Mouse (Mus musculus) layer of hippocampus, postnatal 36 days (tissue): ENCODE measurements around the gene Fam3b. TPM values are rescaled to one million over a fixed set of nuclear protein-coding genes. Genes with fewer than 3 reads are reported as not detected.

ENCODE experiments used
- DNase-seq, 2 experiments: peaks; one replicate each; pipeline ENCODE4 v3.0.0; 2022
- total RNA-seq, 2 experiments: library from RNA; stranded (reverse); gene quantifications; 2 replicates each; pipeline ENCODE4 v1.2.3; 2021

The Fam3b gene
- total RNA-seq: not detected

DNA sequence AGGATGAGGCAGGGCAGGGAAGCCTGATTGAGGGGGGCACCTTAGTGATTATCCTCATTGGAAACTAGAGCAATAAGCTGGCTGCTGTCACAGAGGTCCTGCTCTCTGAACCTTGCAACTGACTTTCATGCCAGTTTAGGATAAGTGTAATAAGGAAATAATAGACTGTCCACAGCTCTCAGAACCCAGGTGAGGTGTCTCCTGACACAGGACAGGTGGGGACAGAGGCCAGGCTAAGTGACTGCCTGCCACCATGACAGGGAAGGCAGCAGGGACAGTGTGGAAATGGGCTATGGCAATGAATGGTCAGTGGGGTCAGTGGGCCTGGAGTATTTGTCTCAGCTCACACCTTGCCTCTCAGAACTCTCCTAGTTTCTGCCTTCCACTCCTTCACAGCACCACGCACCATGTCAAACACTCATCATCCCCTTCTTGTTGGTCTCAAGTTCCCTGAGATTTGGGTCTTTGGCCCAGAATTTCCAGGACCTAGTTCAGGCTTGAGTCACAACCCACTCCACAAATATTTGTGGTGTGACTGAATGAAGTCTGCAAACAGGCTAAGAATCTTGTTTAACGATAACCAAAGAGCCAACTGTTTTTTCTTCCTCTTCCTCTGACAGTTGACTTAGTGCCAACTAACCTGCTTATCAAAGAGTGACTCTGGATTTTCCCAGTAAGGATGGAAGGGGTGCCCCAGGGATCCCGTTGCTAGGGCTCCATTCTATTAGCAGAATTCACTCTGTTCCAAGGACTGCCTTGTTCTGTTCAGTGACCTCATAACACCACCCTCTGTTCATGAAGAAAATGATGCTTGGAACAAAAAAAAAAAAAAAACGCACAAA is at the start of gene Fam3b:
Gene Fam3b (minus strand): TSS at position 718 of the 842 bp plus-strand sequence.
- DNase-seq: no peak

DNA sequence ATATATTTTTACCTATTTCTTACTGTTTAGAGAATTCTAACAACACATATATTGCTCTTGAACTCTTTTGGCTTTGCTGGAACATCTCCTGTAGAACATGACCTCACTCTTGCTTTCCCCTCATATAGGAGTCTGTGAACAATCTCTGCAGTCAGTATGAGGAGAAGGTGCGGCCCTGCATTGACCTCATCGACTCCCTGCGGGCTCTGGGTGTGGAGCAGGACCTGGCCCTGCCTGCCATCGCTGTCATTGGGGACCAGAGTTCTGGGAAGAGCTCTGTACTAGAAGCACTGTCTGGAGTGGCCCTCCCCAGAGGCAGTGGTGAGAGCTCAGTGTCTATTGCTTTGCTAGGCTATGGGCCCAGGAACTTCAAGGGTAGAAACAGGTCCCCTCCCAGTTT is 29.7 kb upstream of the Fam3b start:
- no peak for DNase-seq

DNA sequence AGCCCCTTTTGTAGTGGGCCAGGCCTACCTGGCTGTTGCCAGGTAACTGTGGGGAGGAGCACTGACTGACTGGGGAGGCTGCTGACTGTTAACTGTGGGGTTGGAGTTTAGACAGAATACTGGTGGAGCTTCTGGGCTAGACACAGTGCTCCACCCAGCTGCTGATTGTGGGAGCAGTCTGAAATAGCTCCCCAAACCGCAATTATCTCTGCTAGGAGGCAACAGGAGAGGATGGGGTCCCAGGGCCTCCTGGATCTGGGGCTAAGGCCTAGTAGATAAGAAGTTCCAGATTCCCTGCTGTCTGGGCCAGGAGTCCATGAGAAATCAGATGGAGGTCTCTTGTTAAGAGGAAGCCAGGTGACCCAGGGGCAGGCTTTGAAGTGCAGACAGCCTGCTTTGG is 22.2 kb upstream of the Fam3b start:
- no peak for DNase-seq

DNA sequence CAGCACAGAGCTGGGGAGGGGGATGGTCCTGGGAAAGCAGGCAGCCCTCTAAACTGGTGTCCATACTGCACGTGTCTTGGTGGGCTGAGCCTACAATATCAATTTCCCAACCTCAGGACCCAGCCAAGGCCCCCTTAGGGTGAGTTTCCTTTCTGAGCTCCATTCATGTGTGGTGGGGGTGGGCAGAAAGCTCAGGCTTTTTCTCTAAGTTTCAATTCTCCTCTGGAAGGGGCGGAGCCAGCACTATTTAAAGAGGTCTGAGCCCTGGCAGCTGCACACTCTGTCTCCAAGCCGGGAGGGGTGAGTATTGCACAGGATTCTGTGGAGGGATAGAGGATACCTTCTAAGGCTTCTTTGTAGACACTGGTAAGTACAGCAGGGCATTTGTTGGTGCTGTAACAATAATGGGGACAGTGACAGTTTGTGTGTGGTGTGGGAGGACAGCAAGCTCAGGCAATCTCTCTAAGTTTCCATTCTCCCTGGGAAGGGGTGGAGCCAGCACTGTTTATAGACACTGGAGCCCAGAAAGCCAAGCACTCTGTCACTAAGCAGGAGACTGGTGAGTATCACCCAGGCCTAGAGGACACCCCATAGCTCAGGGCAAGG is 21.3 kb upstream of the Fam3b start:
- DNase-seq: peak; percentile 16 to 22

DNA sequence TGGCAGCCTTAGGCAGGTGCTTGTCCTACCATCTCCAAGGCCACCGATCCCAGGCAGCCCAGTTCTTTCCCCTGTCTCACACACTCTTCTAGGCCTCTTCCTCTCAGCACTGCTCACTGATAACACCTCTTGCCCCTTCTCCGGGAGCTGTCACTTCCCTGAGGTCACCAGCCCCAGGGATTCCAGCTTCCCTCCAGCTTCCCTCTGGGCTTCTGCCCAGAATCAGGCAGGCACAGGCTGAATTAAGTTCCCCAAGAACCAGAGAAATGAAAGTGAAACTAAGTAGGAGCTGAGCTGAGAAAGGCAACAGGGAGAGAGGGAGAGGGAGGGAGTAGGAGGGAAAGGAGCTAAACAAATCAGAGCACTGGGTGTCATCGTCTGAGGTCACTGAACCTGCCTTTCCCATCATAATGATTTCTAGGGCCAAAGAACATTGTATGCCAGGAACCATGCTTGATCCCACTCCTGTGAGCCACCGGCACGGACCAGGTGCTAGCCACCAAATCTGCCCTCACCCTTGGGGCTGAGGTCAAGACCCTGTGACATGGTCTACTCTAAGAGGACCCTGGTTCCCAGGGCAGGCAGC is 20.4 kb upstream of the Fam3b start:
- peak; percentile 19 to 27 for DNase-seq

DNA sequence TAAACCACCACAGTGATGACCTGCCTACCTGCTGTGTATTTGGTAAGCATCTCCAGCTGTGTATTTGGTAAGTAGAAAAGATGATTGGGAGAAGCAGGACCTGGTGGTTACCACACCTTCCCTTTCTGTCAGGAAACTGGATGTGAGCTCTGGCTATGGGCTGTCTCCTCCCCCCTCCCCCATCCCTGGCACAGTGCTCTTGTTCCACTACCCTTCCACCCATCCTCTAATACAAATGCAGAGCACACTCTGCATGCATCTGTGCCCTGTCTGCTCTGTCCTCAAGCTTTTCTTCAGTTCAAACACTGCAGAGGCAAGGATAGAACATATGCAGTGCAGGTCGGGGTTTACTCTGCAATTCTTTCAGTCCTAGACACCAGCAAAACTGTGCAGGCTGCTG is 19.8 kb upstream of the Fam3b start:
- no peak for DNase-seq

DNA sequence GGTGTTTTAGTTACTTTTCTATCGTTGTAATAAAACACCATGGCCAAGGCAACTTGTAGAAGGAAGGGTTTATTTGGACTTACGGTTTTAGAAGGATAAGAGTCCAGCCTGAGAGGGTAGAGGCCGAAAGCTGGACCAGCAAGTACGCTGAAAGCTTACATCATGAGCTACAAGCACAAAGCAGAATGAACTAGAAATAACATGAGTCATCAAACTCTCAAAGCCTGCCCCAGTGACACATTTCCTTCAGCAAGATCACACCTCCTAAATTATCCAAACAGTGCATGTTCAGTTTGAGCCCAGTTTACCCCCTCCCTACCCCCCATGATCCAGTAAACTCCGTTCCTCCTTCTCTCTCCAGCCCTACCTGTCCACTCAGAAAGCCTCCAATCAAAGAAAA is 19.1 kb upstream of the Fam3b start:
- no peak for DNase-seq

DNA sequence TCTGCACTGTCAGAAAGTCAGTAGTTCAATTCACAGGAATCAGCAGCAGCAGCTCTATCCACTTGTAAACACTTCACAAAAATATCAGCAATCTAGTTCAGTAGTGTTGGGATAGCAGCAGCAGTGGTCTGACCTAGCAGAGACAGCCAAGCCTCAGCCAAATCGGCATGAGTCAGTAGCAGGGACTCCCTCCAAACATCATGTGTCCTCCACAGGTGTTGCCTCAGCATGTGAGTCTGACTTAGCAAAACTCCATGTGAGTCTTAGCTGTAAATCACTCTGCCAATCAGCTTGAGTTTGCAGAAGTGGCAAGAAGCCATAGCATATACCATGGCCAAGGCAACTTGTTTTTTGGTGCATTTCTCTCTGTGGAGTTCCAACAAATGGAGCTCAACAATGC is 18.5 kb upstream of the Fam3b start:
- DNase-seq: no peak

DNA sequence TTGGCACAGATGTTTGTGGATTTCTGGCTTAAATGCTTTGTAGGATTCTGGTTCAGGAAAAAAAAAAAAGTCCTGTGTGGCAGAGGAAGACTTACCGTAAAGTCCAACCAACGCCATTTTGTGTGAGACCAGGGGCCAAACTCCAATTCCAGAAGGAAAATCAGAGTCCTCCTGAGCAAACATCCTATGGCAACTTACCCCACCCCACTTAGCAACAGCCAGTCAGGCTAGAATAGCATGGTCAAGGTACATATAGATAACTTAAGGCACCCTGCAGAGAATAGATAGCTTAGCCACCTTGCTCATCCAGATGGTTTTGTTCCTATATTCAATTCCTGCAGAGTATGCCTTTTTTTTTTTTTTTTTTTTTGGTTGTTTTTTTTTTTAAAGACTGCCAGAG is 14.6 kb upstream of the Fam3b start:
- DNase-seq: no peak

DNA sequence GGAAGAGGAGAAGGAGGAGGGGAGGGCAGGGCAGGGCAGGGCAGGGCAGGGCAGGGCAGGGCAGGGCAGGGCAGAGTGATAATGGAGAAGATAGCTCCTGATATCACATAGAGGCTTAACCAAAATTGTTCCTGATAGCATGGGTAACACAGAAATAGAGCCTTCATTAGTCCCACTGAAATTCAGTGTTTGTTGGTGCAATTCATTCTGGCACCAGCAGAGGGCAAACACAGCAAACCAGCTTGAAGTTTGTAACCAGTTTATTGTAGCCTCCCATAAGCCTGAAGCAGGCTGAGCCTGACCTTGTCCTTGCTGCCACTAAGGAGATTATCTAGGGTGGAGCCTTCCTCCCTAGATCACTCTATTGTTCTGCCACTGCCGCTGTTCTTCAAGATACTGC is 8.4 kb upstream of the Fam3b start:
- peak; percentile 12 to 24 for DNase-seq

DNA sequence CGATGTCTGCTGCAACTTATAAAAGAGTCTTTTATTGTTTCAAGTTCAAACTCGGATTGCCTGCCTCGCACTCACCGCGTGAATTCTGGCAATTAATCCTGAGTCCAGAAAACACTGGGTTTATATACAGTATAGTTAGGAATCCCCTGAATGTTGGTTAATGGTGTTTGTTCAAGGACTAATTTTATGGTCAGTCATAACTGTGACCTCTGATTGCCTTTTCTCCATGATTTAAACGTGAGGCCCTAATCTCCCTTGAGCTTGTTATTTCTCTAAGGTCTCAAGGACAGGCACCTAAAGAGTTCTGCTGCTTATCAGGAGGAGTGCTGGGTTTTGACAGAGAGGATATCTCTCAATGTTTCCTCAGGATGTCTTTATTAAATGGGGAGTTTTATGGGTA is 7.4 kb upstream of the Fam3b start:
- no peak for DNase-seq

DNA sequence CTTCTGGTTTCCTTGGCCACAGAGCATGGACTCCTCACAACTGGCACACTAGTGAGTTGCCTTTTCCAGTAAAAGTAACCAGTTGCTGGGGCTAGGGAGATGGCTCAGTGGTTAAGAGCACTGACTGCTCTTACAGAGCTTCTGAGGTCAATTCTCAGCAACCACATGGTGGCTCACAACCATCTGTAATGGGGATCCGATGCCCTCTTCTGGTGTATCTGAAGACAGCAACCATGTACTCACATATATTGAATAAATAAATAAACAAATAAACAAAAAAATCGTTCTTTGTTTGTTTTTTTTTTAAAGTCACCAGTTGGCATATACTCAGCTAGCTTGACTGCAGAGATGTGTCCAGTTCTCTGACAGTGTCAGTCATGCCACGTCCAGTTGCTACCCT is 1.7 kb upstream of the Fam3b start:
- DNase-seq: no peak

DNA sequence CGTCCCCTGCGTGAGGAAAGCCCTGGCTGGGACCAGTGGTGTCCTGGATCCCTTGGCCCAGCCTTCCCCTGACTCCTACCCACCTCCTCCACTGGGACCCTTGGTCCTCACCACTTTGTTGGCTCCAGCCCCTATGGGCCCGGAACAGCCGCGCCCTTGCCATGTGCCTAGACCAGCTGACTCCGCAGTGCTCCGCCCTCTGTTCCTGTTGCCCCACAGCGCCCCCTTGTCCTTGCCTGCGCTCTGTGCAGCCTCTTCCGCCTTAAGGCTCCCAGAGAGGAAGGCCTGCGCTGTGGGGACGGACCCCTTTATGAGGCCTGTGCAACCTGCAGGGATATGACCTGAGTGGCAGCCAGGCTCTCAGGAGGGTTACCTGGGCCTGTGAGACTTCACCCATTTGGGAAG is 2.3 kb downstream of the Fam3b start:
- DNase-seq: no peak

DNA sequence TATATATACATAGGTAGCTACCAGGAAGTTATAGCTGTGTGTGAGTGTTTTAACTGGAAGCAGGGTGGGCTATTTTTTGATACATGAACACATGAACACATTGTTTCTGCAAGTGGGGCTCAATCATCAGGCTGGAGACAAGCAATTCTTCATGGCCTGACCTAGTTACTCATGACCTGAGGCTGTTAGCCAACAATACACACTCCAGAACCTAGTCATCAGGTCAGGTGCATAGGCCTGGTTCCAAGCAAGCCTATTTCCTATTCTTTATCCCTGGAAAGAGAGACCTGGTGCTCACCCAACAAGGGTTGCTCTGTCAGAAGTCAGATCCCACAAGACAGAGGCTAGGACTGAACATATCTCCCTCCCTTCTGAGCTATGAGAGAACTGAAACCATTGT is 3.1 kb downstream of the Fam3b start:
- DNase-seq: no peak

DNA sequence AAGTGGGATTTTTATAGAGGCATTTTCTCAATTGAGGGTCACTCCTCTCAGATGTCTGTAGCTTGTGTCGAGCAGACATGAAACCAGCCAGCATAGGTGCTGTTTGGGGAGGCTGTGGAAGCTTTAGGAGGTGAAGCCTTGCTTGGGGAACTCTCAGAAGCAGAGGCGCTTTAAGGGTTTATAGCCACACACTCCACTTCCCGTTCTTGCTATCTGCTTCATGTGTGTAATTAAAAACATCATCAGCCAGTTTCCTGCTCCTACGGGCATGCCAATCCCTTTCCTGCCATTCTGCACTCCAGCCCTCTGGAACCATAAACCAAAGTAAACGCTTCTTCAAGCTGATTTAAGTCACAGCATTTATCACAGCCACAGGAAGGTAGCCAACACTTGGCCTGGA is 3.8 kb downstream of the Fam3b start:
- DNase-seq: no peak

DNA sequence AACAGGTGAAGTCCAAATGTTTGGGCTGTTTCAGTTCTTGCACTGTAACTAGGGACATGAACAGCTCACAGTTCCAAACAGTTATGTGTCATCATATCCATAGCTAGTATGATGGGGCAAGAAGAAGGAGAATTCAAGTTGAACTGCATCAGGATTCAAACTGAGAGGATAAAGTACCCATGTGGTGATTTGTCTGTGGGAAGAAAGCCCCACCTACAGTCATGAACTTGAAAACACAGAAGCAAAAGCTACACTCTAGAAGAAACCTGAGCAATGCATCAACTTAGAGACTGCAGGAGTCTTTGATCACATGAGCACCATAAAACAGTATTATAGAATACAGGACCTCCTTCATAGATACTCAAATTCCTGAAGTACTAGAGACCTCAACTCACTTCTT is 6.8 kb downstream of the Fam3b start:
- no peak for DNase-seq

DNA sequence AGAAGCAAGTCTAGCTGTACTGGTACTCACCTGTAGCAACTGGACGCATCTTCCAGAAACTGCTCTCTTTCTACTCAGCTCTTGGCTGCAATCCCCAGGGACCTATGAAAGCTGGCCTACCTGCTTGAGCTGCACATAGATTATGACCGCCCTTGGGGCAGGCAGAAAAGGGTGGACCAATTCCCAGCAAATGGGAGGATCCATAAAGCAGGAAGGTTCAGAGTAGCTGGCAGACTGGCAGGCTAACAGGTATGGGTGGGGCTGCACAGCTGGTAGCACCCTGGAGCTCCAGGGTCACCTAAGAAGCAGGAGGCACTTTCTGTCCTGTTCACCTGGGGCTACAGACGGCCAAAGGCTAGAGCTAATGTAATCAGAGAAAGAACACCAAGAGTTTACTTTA is 9.8 kb downstream of the Fam3b start:
- no peak for DNase-seq

DNA sequence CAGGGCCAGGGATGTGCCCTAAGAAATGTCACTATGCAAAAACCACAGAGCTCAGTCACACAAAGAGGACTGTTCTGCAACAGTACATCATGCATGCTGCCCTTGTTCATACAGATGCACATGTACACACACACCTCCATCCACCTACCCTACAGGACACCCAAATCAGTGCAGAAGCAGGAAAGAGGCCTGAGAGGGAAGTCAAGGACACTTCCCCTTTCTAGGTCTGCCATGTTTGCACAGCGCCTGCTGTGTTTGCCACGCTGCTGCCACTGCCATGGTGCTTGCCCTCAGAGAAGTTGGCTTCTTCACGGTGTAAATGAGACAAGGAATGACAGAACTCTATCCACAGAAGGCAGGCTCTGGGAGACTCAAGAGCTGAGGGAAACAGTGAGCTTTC is 10.8 kb downstream of the Fam3b start:
- DNase-seq: no peak

DNA sequence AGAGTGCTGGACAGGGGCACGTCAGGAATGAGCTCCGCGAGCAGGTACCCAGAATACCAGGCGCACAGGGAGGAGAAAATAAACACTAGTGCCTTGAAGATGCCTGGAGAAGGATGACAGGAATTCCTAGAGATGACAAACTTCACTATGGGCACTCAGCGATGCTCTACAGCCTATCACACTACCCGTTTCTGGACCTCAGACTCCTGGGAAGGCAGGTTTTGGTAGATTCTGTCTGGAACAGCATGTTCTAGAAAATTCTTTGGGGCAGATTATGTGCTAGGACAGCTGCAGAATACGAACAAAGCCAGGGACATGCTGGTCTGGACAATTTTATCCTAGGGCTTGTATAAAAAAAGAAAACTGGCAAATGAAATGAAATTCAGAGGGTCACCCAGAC is 13.7 kb downstream of the Fam3b start:
- no peak for DNase-seq

DNA sequence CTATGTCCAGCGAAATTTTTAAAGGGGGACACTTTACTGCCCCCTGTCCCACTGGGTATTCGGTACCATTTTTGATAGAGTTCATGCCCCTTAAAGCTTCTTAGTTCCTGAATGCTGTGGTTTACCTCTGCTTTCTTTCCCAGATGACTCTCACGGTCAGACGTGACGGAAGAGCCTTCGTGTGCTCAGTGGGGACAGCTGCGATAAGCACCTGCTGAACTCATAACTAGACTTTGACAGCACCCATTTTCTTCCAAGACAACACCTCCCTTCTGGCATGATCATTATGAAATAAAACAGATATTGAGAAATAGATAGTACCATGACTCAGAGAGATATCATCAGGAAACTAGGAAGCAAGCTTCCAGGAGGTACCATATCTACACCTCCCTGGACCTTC is 15.2 kb downstream of the Fam3b start:
- no peak for DNase-seq

DNA sequence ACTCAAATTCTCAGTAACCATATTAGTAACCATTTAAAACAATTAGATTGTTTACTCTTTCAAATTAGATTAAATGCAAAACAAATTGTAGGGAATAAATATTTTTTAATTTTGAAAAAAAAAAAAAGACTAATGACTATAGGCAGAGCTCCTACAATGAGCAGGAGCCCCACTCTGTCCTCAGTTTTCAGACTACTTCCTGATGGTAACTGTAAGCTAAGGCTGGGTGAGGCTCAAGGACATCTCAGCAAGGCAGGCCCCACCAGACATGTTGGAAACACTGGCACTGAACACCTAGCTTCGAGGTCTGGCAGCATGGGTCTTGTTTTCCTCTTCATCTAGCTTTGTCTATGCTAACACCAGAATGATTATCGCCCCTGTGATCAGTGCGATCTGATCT is 16.5 kb downstream of the Fam3b start:
- DNase-seq: no peak

DNA sequence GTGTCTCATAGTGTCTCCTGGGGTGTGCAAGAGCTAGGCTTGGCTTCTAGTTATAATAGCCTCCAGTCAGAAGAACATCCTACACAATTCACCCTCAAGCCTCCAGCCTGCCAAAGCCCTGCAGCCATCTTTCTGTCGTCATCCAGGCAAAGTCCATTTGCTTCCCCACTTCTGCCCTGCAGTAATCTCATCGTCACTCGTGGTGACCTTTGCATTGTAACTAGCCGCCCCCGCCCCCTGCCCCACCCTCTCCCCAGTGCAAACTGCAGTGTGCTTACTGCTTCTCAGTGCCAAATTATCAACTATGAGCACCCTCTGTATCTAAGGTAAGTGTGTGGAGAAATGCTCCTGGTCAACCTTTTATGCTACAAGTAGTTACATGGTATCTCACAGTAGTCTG is 16.9 kb downstream of the Fam3b start:
- no peak for DNase-seq

DNA sequence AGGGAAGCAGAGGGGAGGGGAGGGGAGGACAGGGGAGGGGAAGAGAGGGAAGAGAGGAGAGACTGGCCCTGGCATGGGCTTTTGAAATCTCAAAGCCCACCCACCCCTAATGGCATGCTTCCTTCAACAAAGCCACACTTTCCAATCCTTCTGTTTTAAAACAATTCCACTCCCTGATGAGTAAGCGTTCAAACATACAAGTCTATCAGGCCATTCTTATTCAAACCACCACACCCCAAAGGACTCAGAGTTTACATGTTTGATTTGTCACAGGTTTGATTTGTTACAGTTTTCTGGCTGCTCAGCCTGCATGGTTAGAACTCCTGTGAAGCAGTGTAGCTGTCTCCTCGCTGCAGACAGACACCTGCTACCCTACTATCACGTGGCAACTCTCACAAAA is 18.6 kb downstream of the Fam3b start:
- no peak for DNase-seq

DNA sequence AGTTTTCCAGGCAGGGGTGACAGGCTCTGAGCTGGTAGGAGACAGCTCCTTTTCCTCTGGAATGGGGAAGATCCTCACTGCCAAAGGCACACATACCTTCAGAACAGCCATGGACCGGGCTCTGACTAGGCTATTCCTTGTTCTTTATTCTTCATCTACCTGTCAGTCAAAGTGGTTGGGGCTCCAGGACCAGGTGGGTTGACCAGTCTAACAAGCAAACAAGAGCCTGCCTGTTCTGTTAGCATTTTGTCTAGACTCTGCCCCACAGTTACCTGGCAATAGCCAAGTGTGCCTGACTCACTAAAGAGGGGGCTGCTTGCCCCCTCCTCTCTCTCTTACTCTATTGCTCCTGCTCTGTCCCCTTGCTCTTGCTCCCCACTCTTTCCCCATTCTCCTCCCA is 22.2 kb downstream of the Fam3b start:
- no peak for DNase-seq
